Mouse (Mus musculus) gastrocnemius, postnatal 36 days (tissue): ENCODE measurements around the gene Klc4. TPM values are rescaled to one million over a fixed set of nuclear protein-coding genes. Genes with fewer than 3 reads are reported as not detected.

ENCODE experiments used
- DNase-seq, 2 experiments: peaks; one replicate each; pipeline ENCODE4 v3.0.0; 2022
- intact Hi-C: fragments of 180-260 bp; cut with DNase I; formaldehyde crosslinking; loops from one replicate; pipeline ENCODE4 v1.15.1; 2025
- total RNA-seq, 2 experiments: library from RNA; stranded (reverse); gene quantifications; 2 replicates each; pipeline ENCODE4 v1.2.3; 2021

The Klc4 gene
- total RNA-seq, 2 experiments from 2014 or later: 11.7 to 11.8 TPM

DNA sequence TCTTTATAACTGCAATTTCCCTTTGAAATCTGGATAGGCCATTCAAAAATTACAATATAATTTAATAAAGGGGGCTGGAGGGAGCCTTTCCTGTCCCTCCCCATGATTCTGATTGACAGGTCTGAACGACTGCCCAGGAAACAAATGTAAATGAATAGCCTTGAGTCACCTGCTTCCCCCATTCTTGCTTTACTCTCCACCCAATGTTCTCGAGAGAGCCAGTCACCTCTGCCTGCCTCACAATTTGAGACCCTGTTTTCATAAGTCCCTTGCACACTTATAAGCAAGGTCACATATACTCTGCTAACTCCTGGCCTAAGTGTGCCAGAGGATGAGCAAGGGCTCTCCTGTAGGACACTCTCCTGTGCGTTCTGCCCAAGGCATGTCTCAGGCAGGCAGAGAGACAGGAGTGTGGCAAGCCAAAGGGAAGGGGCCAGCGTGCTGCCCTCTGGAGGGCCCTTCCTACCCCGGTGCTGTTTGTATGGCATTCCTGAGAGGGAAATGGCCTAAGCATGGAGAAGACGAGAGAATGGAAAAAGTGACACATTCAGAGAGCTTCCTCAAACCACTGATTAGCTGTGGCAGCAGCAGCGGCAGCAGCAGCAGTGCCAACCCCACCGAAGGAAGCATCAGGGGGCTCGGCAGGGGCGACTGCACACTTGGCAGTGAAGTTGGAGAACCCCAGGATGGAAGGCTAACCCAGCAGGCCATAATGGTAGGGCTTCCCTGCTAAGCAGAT, 21.8 kb downstream of the Klc4 start:
- intact Hi-C loops: no loop called here
- no peak for DNase-seq

DNA sequence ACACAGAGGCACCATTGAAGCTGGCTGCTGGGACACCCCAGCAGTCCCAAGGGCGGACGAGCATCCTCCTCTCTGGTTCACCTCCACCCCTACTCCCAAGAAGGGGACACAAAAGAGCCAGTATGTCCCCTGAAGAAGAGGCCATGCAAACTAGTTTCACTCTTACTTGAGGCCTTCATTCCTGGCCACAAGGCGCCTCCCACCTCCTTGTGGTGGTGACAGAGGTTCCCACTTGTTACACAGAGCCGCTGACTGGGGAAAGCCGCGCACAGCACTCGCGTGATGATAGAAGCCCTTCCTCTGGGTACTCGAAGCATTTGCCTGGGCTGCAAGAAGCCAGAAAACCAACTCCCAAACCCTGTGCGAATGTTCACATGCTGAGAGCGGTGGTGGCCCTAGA, 23.6 kb downstream of the Klc4 start:
- intact Hi-C loops: no loop called here
- DNase-seq: no peak

DNA sequence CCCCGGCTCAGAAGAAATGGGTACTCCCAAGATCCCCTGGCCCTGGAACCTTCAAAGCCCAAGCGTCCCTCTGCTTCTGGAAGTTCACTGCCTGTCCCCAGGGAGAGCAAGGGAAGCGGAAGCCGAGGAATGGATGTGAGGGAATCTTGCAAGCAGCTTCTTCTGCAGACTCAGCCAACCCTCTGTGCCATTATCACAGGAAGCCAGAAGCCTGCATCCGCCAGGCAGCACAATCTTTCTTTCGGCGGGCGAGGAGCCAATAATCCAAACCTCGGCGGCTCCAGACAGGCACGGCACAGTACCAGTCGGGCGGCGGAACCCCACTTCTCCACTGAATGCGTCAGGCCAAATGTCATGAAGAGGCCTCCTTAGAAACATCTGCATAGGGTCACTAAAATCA, 24.5 kb downstream of the Klc4 start:
- no peak for DNase-seq
- intact Hi-C loops: no loop called here

DNA sequence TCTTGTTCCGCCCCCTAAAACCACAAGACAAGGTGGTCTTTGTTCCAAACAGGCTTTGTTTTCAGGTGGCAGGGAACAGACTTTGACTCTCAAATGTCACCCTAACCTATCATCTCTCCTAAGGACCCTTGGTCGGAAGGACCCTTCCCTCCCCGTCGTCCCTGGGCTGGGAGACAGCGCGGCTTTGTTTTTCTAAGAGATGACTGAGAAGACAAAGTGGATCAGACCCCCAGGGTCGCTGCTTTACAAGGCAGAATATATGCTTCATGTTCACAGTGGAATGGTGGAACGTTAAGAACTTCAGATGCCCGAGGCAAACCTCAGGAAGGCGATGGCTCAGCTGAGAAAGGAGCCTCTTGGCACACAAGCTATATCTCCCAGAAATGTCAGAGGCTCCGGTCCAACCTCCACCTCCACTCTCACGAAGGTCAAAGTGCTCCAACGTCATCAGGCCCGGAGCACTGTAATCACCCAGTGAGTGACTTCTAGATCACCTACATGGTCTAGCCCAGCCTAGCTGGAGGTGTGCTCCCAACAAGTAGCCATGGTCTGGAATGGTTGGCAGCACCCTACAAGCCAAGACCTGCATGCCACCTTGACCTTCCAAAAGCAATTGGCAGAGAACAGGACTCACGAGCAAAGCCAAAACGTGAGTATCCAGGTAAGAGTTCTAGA, 26.0 kb downstream of the Klc4 start:
- intact Hi-C loops: no loop called here
- no peak for DNase-seq

DNA sequence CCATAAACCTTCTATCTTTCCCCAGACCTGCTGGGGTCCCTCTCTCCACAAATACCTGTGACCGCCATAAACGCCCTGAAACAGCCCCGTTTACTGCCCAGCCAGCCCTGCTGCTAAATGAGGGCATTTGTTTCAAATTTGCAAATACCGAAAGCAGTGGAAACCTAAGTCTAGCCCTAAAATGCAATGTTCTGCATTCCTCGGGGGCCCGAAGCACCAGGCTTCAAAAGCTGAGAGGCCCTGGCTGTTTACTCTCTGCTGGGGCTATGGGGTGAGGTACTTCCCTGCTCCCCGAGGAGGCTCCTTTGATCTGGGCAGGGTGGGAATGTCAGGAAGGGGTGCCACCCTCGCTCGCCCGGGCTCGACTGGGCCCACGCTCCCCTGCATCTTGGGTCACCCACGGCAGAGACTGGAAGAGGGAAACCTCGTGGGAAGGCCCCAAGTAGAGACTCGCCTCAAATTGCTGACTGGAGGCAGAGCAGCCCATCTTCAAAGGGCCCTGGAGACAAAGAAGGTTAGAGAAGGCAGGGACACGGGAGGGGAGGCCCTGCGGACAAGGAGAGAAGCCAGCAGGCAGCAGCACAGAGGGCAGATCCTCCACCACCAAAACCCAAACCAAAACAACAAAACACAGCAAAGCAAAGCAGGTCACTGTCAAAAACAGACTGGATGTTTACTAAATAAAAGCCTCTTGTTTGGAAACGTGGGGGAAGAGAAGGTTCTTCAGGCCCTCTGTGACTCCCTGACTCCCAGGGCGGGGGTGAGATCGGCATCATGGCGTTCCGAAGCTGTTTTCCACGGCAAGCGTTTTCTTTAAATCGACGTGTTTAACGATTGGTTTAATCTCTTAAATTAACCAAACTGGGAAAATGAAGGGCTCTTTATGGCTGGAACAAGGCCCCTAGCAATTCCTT, 26.8 kb downstream of the Klc4 start:
- intact Hi-C loops: no loop called here
- DNase-seq: no peak

DNA sequence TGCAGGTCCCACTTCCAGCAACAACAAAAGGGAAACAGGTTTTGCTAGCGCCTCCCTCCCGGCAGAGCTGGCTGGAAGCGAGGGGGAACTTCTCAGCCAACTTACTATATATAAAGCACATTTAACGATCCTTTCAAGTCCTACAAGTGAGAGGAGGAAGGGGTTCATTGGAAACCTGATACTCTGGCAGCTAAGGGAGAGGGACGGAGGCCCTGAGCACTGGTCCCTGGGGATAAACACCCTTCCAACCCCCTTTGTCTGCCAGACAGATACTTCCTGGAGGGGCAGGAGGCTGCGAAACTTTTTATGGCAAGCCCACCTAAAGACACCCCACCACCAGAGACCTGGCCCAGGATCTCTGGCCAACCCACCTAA, 27.4 kb downstream of the Klc4 start:
- no peak for DNase-seq
- intact Hi-C loops: no loop called here

DNA sequence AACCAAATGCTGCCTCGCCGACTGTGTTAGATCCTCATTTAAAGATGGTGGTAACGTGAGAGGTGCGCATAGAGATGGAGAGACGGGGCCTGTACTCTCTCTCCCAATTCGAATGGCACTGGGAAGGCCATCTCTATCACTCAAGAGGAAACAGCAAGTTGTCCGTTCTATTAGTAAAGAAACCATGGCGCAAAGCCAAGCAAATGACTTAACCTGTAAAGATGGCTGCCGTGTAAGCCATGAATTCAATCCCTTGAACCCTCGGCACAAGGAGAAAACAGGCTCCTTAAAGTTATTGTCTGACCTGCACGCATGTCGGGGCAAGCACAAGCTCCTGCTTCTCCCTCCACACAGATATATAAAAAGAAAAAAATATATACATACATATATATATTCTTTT, 28.0 kb downstream of the Klc4 start:
- no peak for DNase-seq
- intact Hi-C loops: no loop called here

DNA sequence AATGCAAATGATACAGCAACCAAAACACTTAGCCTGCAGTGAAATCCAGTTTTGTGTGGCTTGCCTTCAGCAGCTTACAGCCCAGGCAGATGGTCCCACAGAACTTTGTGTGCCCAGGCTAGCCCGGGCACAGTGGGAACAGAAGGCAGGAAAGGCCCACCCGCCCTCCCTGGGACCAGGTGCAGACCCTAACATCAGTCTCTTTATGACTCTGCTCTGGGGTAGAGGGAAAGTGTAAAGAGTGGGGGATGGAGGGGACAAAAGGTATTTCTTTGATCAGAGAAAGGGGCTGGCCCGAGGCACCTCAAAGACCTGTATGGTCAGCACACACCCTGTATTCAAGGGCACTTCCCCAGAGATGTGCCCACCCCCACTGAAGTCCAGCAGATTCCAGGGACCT, 32.6 kb downstream of the Klc4 start:
- intact Hi-C loops: no loop called here
- no peak for DNase-seq

DNA sequence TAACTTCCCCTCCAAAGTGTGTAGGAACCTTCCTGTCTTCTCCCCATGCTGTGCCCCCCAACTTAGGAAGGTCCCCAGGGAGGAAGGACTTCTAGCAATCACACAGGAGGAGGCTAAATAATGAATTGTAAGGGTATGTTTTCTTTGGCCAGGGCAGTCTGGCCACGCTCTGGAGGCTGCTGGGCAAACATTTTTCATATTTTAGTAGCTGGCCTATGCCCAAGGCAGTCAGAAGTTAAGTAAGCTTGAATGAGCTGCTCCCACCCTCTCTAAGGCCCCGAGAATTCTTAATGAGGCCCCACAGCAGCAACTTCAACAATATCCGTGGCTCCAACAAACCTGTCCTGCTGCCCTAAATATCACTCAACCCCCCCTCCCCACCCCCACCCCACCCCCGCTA, 33.0 kb downstream of the Klc4 start:
- DNase-seq: no peak
- intact Hi-C loops: no loop called here

DNA sequence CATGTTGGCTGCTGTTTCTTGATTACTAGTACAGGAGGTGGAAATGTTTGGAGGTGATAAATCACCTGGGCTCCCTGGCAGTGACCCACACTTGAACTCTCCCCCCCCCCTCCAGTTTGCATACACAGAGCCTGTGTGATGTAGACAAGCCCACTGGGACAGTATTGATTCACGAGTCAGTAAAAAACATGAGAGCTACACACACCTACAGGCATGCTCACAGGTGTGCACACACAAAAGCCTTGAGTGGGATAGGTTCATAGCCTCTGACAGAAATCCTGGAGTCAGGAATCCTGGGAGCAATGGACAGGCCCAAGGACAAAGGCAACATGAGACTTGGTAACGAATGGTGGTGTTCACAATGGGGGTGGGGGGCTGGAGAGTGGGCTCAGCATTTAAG, 33.6 kb downstream of the Klc4 start:
- intact Hi-C loops: no loop called here
- DNase-seq: no peak

DNA sequence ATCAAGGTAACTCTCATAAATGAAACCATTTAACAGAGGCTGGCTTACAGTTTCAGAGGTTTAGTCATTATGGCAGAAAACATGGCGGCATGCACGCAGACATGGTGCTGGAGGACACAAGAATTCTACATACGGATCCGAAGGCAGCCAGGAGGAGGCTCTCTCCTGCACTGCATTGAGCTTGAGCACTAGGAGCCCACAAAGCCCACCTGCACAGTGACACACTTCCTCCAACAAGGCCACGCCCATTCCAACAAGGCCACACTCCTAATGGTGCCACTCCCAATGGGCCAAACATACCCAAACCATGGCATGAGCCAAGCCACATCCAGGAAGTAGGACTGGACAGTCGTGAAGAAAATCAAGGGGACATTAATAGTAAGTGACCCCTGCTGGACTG, 34.5 kb downstream of the Klc4 start:
- DNase-seq: no peak
- intact Hi-C loops: no loop called here

DNA sequence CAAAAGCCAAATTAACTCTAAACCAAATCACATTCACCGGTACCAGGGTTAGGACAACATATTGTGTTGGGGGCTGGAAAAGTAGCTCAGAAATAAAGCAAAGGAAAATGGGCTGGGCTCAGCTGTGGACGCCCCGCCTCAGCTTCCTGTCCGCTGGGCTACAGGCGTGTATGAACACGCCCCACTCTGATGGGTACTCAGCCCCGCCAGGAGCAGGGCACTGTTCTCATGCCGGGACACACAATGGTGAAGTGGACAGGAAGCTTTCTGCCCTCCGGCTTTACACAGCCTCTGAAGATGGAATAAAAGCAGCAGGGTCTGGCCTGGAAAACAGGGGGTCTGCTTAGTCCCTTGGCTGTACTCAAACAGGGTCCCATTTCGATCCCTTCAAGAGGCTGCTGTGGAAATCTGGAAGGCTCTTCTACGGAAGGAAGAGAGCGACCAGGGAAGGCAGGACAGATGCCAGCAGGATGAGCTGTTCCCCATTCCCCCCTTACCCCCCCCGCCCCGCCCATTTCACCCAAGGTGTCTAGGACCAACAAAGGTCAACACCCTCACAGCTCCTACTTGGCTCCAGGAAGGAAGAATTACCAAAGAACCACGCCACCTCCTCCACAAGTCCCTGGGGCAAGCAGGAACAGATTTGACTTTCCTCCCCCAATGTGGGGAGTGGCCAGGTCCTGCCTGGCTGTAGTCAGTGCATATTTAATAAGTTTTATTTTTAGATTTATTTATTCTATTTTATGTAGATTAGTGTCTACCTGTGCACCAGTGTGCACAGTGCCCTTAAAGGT, 35.9 kb downstream of the Klc4 start:
- no peak for DNase-seq
- intact Hi-C loops: no loop called here

DNA sequence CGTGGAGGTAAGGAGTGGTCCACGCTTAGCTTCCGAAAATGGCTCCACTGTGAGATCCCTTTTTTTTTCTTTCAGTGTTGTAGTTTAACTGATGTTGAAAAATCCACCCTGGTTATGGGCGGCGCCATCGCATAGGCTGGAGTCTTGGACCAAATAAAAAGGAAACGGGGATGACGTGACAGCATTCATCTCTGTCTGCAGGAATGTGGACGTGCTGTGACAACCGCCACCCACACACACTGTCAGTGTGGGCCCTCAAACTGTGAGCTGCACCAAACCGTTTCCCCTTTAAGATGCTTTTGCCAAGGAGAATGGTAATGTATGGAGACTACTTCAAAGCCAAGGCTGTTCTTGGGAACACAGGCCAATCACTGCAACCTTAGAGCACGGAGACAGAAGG, 39.8 kb downstream of the Klc4 start:
- intact Hi-C loops: no loop called here
- no peak for DNase-seq

DNA sequence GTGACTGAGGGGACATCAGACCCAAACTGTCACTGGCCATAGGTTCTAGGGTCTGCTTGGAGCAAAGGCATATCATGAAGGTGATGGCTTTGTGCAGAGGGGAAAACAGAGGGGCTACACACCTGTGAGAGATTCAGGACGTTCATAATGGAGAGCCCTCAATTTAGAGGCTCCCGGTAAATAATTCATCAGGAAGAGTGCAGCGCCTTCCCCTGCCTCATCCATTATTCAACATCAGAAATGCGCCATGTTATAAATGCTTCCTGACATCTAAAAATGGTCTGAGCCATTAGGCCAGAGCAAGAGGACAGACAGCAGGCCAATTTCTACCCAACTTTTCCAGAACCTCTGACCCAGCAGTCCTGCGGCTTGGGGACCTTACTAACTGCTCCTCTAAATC, 40.7 kb downstream of the Klc4 start:
- DNase-seq: no peak

DNA sequence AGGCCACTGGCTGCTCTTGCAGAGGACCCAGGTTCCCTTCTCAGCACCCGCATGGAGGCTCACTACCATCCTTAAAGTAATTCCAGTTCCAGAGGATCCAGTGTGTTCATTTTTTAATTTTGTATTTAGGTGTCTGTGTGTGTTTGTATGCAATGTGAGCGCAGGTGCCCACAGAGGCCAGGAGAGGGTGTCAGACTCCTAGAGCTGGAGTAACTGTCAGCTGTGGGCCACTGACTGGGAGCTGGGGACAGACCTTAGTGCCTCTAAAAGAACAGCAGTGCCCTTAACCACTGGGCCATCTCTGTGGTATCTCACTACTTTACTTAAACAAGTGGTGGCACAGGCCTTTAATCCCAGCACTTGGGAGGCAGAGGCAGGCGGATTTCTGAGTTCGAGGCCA, 42.6 kb downstream of the Klc4 start:
- intact Hi-C loops: no loop called here

More for the DNA sequence above, 40.7 kb downstream of the Klc4 start:
- intact Hi-C loops: no loop called here

DNA sequence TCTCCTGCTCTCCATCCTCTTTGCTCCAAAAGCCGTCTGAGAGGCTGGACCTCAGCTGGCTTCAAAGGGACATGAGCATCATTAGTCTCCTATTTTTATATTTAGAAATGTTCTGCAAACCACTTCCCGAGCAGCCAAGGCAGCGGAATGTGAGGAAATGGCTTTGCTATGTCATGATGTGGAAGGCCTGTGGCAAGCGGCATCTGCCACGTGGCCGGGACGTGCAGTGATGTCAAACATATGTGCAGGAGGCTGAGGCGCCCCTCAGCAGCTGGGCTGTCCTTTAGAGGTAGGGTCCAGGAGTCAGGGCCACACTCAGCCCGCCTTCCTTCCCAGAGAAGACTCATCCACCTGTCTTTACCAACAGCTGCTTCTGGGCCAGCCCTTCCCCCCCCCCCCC, 43.6 kb downstream of the Klc4 start:
- intact Hi-C loops: no loop called here
- DNase-seq: no peak

More for the DNA sequence above, 42.6 kb downstream of the Klc4 start:
- no peak for DNase-seq

DNA sequence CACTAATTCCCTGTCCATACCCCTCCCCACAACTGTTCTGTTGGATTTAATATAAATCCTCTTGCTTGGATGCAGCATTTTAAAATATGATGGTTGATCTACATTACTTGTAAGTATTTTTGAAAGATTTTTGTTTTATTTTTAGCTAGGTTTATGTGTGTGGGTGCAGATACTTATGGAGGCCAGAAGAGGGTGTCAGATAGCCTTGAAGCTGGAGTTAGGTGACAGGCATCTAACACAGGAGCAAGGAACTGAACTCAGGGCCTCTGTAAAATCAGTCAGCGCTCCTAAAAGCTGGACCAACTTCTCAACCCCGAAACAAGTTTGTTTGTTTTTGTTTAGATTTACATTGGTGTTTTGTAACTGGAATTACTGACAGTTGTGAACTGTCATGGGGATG, 45.3 kb downstream of the Klc4 start:
- intact Hi-C loops: no loop called here
- DNase-seq: no peak

DNA sequence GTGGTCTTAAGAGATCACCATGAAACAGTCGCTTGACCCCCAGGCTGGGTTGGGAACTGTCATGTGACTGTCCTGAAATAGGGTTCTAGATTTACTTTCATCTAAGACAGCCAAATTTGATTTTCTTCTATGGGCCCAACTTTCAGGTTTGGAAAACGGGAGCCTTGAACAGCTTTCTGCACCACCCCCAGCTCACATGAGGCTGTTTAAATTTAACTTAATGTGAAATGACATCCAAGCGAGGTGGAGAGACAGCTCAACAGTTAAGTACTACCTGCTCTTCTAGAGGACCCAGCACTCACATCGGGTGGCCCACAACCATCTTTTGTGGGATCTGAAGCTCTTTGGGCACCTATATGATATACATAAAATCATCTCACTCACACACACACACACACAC, 46.9 kb downstream of the Klc4 start:
- intact Hi-C loops: no loop called here
- DNase-seq: no peak

DNA sequence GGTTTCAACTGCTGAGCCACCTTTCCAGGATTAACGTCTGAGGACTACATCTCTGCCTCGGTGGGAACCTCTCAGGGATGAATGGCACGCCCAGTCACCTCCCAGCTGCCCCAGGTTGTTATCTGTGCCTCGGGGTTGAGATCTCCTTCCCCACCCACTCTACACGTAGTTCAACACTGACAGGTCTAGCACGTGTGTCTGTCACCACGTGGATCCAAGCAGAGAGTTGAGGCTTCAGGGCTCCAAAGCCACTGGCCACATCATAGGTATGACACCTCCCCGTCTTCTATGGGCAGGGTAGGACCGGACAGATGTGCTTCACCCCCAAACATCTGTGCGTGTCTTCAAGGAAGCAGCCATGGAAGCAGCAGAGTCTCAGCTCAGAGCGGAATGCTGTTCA, 47.9 kb downstream of the Klc4 start:
- intact Hi-C loops: no loop called here
- no peak for DNase-seq

DNA sequence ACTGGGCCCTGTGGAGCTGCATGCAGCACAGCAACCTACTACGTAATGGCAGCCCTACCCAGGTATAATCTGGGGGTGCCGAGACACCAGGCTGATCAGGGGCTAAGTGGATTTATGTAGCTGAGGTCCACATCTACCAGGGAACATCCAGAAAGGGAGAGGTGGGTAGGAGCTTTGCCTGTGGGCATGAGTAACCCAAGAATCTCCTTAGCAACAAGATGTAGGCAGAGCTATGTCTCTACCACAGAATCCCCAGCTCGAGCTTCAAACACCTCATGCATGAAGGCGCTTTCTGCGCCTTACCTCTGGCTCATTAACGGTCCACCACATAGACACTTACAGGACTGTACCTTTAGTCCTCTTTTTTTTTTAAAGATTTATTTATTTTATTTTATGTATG, 50.5 kb downstream of the Klc4 start:
- intact Hi-C loops: no loop called here
- no peak for DNase-seq

DNA sequence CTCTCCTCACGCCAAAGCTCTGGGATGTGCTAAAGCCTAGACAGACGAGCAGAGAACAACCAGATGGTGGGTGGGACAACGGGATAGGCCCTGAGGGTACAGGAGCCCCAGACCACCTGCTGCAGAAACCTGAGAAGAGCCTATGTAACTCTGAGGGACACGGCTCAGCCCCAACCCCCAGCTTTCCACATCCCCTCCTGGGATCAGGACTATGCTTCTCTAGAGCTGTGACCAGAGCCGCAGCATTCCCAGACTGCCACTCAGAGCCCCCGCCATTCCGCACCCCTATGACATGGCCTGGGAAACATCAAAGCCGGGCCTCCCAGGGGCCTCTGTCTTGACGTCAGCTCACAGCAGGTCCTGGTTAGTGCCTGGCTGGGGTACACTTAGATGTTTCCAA, 51.2 kb downstream of the Klc4 start:
- no peak for DNase-seq
- intact Hi-C loops: loop anchor here (5.0 kb wide), 1 partner anchor 67 kb away; no protein-coding TSS in a partner anchor
